Mouse (Mus musculus): ENCODE results near the gene Pkp4.

GRCm38 (mm10) chr2:59169572-59170207, 9.0 kb downstream of the Pkp4 start:
- TF ChIP-seq CTCF (IDR thresholded peaks at IDR 0.05; ENCODE audit: borderline replicate concordance, extremely low read depth, insufficient read depth, insufficient read length) (no peak), POLR2A (IDR thresholded peaks at IDR 0.05; ENCODE audit: borderline replicate concordance, extremely low read depth, insufficient read depth, insufficient read length, poor library complexity, severe bottlenecking) (no peak)
